Mouse (Mus musculus) MEL (cell line): ENCODE results near the gene Cd200r2. TPM values are rescaled to one million over a fixed set of nuclear protein-coding genes. Genes with fewer than 3 reads are reported as not detected.
A peak's percentile ranks its signal among the peaks of the same experiment; 100 is the strongest.

Experiments used
- DNase-seq: peaks from one replicate; pipeline ENCODE4 v3.0.0; 2011; ENCODE audit warnings: low read depth, low spot score
- H3K27ac ChIP-seq: 2 replicates; pipeline ENCODE4 v1.5.1; 2012; ENCODE audit warnings: low read depth, mild to moderate bottlenecking, control low read depth, low read length, moderate library complexity; ENCODE audit not compliant: control insufficient read depth
- H3K27me3 ChIP-seq, 2 experiments: fragments of 150-350 bp in 1 of 2; sonication (generic) in 1 of 2; 2 replicates each; pipeline ENCODE4 v1.6.1; 2012; ENCODE audit warnings: low read length in 2 of 2, mild to moderate bottlenecking in 2 of 2, improper control_type of control experiment in 1 of 2, moderate library complexity in 1 of 2; ENCODE audit not compliant: insufficient read depth in 2 of 2, control insufficient read depth in 1 of 2
- H3K36me3 ChIP-seq, 2 experiments: 2 replicates each; pipeline ENCODE4 v1.6.1; 2012 to 2014; ENCODE audit warnings: low read length in 2 of 2, improper control_type of control experiment in 1 of 2, inconsistent platforms in 1 of 2, mild to moderate bottlenecking in 1 of 2; ENCODE audit not compliant: insufficient read depth in 2 of 2, control insufficient read depth in 1 of 2
- H3K4me1 ChIP-seq, 2 experiments: fragments of 150-350 bp in 1 of 2; sonication (generic) in 1 of 2; 2 replicates each; pipeline ENCODE4 v1.6.1; 2012; ENCODE audit warnings: low read length in 2 of 2, improper control_type of control experiment in 1 of 2, mild to moderate bottlenecking in 1 of 2; ENCODE audit not compliant: insufficient read depth in 2 of 2, control insufficient read depth in 1 of 2
- H3K4me3 ChIP-seq, 2 experiments: fragments of 150-350 bp in 1 of 2; sonication (generic) in 1 of 2; 2 replicates each; pipeline ENCODE4 v1.5.1; 2012; ENCODE audit warnings: low read depth in 2 of 2, low read length in 2 of 2, mild to moderate bottlenecking in 2 of 2, moderate library complexity in 2 of 2, control low read depth in 1 of 2, improper control_type of control experiment in 1 of 2; ENCODE audit not compliant: control insufficient read depth in 1 of 2, insufficient read depth in 1 of 2
- H3K79me2 ChIP-seq: 2 replicates; pipeline ENCODE4 v1.6.1; 2012; ENCODE audit warnings: mild to moderate bottlenecking, low read length, moderate library complexity; ENCODE audit not compliant: control insufficient read depth, poor library complexity, insufficient read depth
- H3K9ac ChIP-seq: 2 replicates; pipeline ENCODE4 v1.6.1; 2012; ENCODE audit warnings: low read depth, mild to moderate bottlenecking, control low read depth, low read length, moderate library complexity; ENCODE audit not compliant: control insufficient read depth, poor library complexity, severe bottlenecking
- H3K9me3 ChIP-seq: fragments of 150-350 bp; sonication (generic); replicated peaks from 2 replicates; pipeline ENCODE4 v1.6.1; 2012; ENCODE audit warnings: mild to moderate bottlenecking, low read length, improper control_type of control experiment, moderate library complexity; ENCODE audit not compliant: insufficient read depth
- EP300 ChIP-seq, 2 experiments: IDR thresholded peaks; 2 replicates each; pipeline ENCODE4 v1.6.1; 2011; ENCODE audit warnings: improper control_type of control experiment in 2 of 2, low read length in 2 of 2, low read depth in 1 of 2, mild to moderate bottlenecking in 1 of 2
- ETS1 ChIP-seq: IDR thresholded peaks from 2 replicates; pipeline ENCODE4 v1.6.1; 2012; ENCODE audit warnings: low read depth, mild to moderate bottlenecking, inconsistent platforms, low read length, improper control_type of control experiment, moderate library complexity
- GATA1 ChIP-seq: IDR thresholded peaks from 2 replicates; pipeline ENCODE4 v1.6.1; 2011; ENCODE audit warnings: low read depth, low read length, improper control_type of control experiment
- MXI1 ChIP-seq: IDR thresholded peaks from 2 replicates; pipeline ENCODE4 v1.6.1; 2011; ENCODE audit warnings: mild to moderate bottlenecking, low read depth, low read length, improper control_type of control experiment
- NELFE ChIP-seq: IDR thresholded peaks from 2 replicates; pipeline ENCODE4 v1.6.1; 2011; ENCODE audit warnings: low read depth, low read length, improper control_type of control experiment
- POLR2AphosphoS2 ChIP-seq: IDR thresholded peaks from 2 replicates; pipeline ENCODE4 v1.6.1; 2011; ENCODE audit warnings: low read length, improper control_type of control experiment
- POLR2AphosphoS5 ChIP-seq: IDR thresholded peaks from 2 replicates; pipeline ENCODE4 v1.6.1; 2012; ENCODE audit warnings: low read depth, borderline replicate concordance, mild to moderate bottlenecking, inconsistent platforms, low read length, moderate library complexity, mixed read lengths
- TCF12 ChIP-seq: IDR thresholded peaks from 2 replicates; pipeline ENCODE4 v1.6.1; 2014; ENCODE audit warnings: low read depth, mild to moderate bottlenecking, inconsistent platforms, low read length, improper control_type of control experiment, moderate library complexity
- ZC3H11A ChIP-seq: IDR thresholded peaks from 2 replicates; pipeline ENCODE4 v1.6.1; 2012; ENCODE audit warnings: low read depth, mild to moderate bottlenecking, inconsistent platforms, low read length, improper control_type of control experiment
- ZMIZ1 ChIP-seq: IDR thresholded peaks from 2 replicates; pipeline ENCODE4 v1.6.1; 2012; ENCODE audit warnings: low read depth, mild to moderate bottlenecking, inconsistent platforms, low read length, improper control_type of control experiment, moderate library complexity
- ZNF384 ChIP-seq: IDR thresholded peaks from 2 replicates; pipeline ENCODE4 v1.6.1; 2012; ENCODE audit warnings: low read depth, mild to moderate bottlenecking, inconsistent platforms, low read length, improper control_type of control experiment
- polyA plus RNA-seq, 2 experiments: library from polyadenylated mRNA; stranded (reverse) in 1 of 2; unstranded in 1 of 2; fragments of >175 nt in 1 of 2; fragments of >200 nt in 1 of 2; gene quantifications; 2 replicates each; pipeline versions ENCODE4 v1.2.1 to v1.2.4; 2012; ENCODE audit warnings: low replicate concordance in 2 of 2, low read depth in 1 of 2; ENCODE audit not compliant: insufficient read length in 2 of 2, insufficient read depth in 1 of 2, missing spikeins in 1 of 2
- total RNA-seq: library from RNA; depleted of rRNA; stranded (reverse); fragments of 300-350 nt; gene quantifications from 2 replicates; pipeline ENCODE4 v1.2.3, GENCODE M21; 2012

Cd200r2 gene
- total and polyA plus RNA-seq, 3 experiments = not detected

GRCm38 (mm10) chr16:44875178-44875577 lies 8.3 kb downstream of the Cd200r2 start:
- no peak overlapping the region for H3K9ac ChIP-seq
- H3K4me3 ChIP-seq = no peak overlapping the region
- H3K36me3 ChIP-seq = peaks cover 0 to 7% of the 10 kb centered on the region in 2 experiments; a peak in 2 of 4 replicates
- no peak overlapping the region for H3K27ac ChIP-seq
- no peak for DNase-seq
- no peaks in the 10 kb centered on the region for H3K79me2 ChIP-seq
- peaks cover 0 to 4% of the 10 kb centered on the region in 2 experiments; a peak in 1 of 4 replicates for H3K4me1 ChIP-seq
- H3K9me3 ChIP-seq = no peaks in the 10 kb centered on the region
- TF ChIP-seq ETS1 (no peak), MXI1 (no peak), TCF12 (no peak), POLR2AphosphoS2 (no peak), ZMIZ1 (no peak)
- TF ChIP-seq, all 39 proteins: peak for 0
- no peaks in the 10 kb centered on the region for H3K27me3 ChIP-seq

- Histone ChIP-seq H3K9me3 (no peaks in the 10 kb centered on the region), H3K4me3 (no peak overlapping the region), H3K27me3 (no peaks in the 10 kb centered on the region), H3K27ac (no peak overlapping the region), H3K9ac (no peak overlapping the region), H3K79me2 (no peaks in the 10 kb centered on the region), H3K4me1 (peaks cover 0 to 4% of the 10 kb centered on the region in 2 experiments; a peak in 1 of 4 replicates), H3K36me3 (peaks cover 0 to 7% of the 10 kb centered on the region in 2 experiments; a peak in 2 of 4 replicates)
- no peak for TF ChIP-seq POLR2AphosphoS5
- peak; percentile 13 for DNase-seq
Measured at GRCm38 (mm10) chr16:44876625-44877024, 9.7 kb downstream of the Cd200r2 start.

GRCm38 (mm10) chr16:44877595-44877994 lies 10.7 kb downstream of the Cd200r2 start:
- H3K27ac ChIP-seq = no peak overlapping the region
- peaks cover 0 to 4% of the 10 kb centered on the region in 2 experiments; a peak in 1 of 4 replicates for H3K4me1 ChIP-seq
- TF ChIP-seq EP300 (IDR thresholded peaks at IDR 0.05; ENCODE audit: low read depth in 1 of 2, low read length in 2 of 2) (peak in 1 of 2 experiments; percentile 25; a peak in 1 of 4 replicates), GATA1 (peak; percentile 54), ZNF384 (no peak)
- H3K9me3 ChIP-seq = no peaks in the 10 kb centered on the region
- H3K4me3 ChIP-seq = no peak overlapping the region
- H3K27me3 ChIP-seq = no peaks in the 10 kb centered on the region
- H3K9ac ChIP-seq = no peak overlapping the region
- no peaks in the 10 kb centered on the region for H3K79me2 ChIP-seq
- peaks cover 0 to 7% of the 10 kb centered on the region in 2 experiments; a peak in 2 of 4 replicates for H3K36me3 ChIP-seq
- no peak for DNase-seq

GRCm38 (mm10) chr16:44890814-44891213 lies 23.9 kb downstream of the Cd200r2 start:
- no peaks in the 10 kb centered on the region for H3K79me2 ChIP-seq
- H3K4me1 ChIP-seq = no peaks in the 10 kb centered on the region
- H3K36me3 ChIP-seq = no peaks in the 10 kb centered on the region
- no peak for DNase-seq
- TF ChIP-seq EP300 (IDR thresholded peaks at IDR 0.05; ENCODE audit: low read depth in 1 of 2, low read length in 2 of 2) (no peak), POLR2AphosphoS5 (no peak), ZC3H11A (no peak), GATA1 (no peak), NELFE (no peak)
- no peaks in the 10 kb centered on the region for H3K9me3 ChIP-seq
- H3K9ac ChIP-seq = no peak overlapping the region
- H3K27ac ChIP-seq = no peak overlapping the region
- no peak overlapping the region for H3K4me3 ChIP-seq
- no peaks in the 10 kb centered on the region for H3K27me3 ChIP-seq
